Mouse (Mus musculus) adrenal gland (tissue): ENCODE data around the gene Pgap3.

Experiments
- intact Hi-C: fragments of 180-260 bp; cut with DNase I; formaldehyde crosslinking; loops from one replicate; pipeline ENCODE4 v1.15.1; 2025

Gene Pgap3

GRCm38 (mm10) chr11:98357396-98358160 lies 42.7 kb downstream of the Pgap3 start:
- intact Hi-C loops: no loop called here

GRCm38 (mm10) chr11:98356625-98357394 lies 43.5 kb downstream of the Pgap3 start:
- intact Hi-C loops: no loop called here

- intact Hi-C loops: no loop called here
These were observed 44.5 kb downstream of the Pgap3 start for GRCm38 (mm10) chr11:98355732-98356299.

GRCm38 (mm10) chr11:98354445-98354844 lies 45.8 kb downstream of the Pgap3 start:
- intact Hi-C loops: no loop called here

GRCm38 (mm10) chr11:98353651-98354211 lies 46.6 kb downstream of the Pgap3 start:
- intact Hi-C loops: no loop called here

- intact Hi-C loops: no loop called here
These were observed 47.9 kb downstream of the Pgap3 start for GRCm38 (mm10) chr11:98352272-98352990.

GRCm38 (mm10) chr11:98349308-98349707 lies 51.0 kb downstream of the Pgap3 start:
- intact Hi-C loops: no loop called here

- intact Hi-C loops: no loop called here
These were observed 52.0 kb downstream of the Pgap3 start, which contains the start of gene Ppp1r1b for GRCm38 (mm10) chr11:98348083-98348961. Gene Ppp1r1b (plus strand): TSS chr11:98348404.

- intact Hi-C loops: no loop called here
These were observed 52.8 kb downstream of the Pgap3 start for GRCm38 (mm10) chr11:98347385-98348082.

GRCm38 (mm10) chr11:98346168-98346567 lies 54.1 kb downstream of the Pgap3 start:
- intact Hi-C loops: no loop called here

GRCm38 (mm10) chr11:98345253-98345652 lies 55.0 kb downstream of the Pgap3 start:
- intact Hi-C loops: no loop called here

- intact Hi-C loops: loop anchor here (2.0 kb wide), 1 partner anchor 77 kb away; no protein-coding TSS in a partner anchor
These were observed 58.0 kb downstream of the Pgap3 start for GRCm38 (mm10) chr11:98342000-98342945.

GRCm38 (mm10) chr11:98341174-98341573 lies 59.1 kb downstream of the Pgap3 start:
- intact Hi-C loops: no loop called here

GRCm38 (mm10) chr11:98340597-98340996 lies 59.7 kb downstream of the Pgap3 start:
- intact Hi-C loops: no loop called here

- intact Hi-C loops: loop anchor here (5.0 kb wide), 1 partner anchor 47 kb away; no protein-coding TSS in a partner anchor
These were observed 60.5 kb downstream of the Pgap3 start for GRCm38 (mm10) chr11:98339679-98340287.

- intact Hi-C loops: loop anchor here (5.0 kb wide), 1 partner anchor 47 kb away; no protein-coding TSS in a partner anchor
These were observed 61.2 kb downstream of the Pgap3 start for GRCm38 (mm10) chr11:98339071-98339501.
